Mouse (Mus musculus): ENCODE data around the gene Cacna1f.
A peak's percentile ranks its signal among the peaks of the same experiment; 100 is the strongest.

The Cacna1f gene

DNA sequence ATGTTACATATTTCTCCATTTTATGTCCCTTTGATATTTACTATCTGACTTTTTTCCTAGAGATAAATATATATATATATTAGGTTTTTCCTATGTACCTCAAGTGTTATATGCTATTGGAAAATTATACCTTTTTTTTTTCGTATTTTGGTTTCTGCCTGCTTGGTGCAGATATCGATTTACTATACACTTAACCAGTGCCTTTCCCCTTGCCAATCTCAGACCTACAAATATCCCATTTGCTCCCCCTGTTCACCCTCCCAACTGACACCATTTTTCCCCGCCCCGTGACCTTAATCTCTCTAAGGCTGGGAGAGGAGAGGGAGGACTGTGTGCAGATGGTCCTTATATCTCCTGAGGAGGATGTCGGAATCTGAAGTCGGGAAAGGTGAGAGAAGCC lies at the start of gene Cacna1f:
Cacna1f (plus strand) TSS at position 301 of the 400 bp plus-strand sequence.
- DNase-seq (ENCODE audit: low read depth, low spot score), result no peak

DNA sequence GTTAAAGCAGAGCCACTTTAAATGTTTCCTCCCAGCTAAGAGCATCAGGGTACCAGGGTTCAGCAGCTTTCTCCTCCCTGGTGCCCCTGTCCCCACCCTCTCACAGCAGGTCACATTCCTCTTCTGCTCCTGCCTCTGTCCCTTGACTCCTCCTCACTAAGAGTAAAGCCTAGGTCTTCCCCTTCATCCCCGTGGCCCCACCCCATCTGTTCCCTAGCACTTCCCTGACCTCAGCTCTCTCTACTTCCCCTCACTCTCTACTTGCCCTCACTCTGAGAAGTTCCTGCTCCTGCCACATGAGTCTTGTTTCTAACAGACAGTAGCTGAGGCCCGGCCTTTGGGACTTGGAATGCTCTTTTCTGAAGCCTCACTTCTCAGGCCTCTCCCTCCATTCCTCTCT lies 43.8 kb upstream of the Cacna1f start:
- DNase-seq (ENCODE audit: low read depth, low spot score), result peak; percentile 34

DNA sequence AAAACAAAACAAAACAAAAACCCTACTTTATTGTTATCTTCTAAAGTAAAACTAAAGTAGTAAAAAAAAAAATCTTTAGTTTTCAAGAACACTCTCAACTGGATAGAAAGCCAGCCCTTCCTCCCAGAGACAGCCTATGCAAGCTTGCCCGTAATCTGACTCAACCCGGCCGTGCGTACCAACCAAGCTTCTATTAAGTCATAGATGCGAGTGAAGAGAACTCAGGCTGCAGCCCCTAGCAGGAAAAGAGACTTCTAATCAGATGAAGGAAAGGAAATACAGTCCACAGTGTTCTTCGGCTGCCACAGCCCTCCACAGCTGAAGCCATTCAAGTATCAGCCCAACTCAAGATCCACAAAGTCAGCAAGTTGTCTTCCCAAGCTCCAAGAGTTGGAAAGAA lies 40.5 kb upstream of the Cacna1f start:
- no peak for DNase-seq (ENCODE audit: low read depth, low spot score)

DNA sequence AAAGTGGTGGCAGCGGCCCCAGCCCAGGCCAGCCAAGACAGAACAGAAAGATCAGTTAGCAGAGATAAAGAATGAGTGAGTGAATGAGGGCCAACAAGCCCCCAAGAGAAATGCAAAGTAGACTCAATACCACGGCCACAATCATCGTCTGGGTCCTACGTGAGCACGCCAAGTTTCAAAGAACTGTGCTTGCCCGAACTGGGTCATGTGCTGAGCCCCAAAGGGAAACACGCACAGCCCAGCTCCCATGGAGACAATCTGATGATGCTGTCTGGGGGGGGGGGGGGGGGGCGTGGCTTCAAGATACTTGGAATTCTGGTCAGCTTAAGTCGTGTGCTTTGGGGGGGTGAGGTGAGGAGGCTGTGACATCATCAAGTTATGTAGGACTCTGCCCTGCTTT lies 39.4 kb upstream of the Cacna1f start:
- no peak for DNase-seq (ENCODE audit: low read depth, low spot score)

DNA sequence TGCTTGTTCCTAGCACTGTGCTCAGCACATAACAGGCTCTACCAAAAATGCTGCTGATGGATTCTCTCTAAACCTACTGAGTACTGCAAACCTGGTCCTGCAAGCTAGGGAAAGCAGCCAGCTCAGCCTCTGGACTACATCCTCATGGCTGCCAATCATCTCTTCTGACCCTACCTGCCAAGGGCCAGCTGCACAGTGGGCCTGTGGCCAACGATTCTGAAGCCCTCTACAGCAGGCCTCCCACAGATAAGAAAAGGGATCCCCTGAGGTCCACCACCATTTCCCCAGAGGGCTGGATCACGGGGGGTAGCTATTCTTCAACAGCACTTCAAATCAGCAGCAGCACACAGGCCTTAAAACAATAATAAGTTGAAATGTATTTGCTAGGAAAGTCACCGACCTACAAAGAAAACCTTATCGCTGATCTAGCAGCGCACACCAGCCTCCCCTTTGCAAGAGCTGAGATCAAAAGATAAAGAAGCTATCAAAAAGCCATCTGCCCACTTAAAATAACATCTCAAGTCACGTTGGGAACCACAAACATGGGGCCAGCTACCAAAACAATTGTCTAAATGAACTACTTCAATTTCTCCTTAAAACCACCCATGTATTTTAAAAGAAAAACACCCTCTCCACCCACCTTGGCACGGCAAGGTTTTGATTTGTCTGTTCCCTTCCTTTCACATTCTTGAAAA lies 36.3 kb upstream of the Cacna1f start:
- DNase-seq (ENCODE audit: low read depth, low spot score), result no peak

DNA sequence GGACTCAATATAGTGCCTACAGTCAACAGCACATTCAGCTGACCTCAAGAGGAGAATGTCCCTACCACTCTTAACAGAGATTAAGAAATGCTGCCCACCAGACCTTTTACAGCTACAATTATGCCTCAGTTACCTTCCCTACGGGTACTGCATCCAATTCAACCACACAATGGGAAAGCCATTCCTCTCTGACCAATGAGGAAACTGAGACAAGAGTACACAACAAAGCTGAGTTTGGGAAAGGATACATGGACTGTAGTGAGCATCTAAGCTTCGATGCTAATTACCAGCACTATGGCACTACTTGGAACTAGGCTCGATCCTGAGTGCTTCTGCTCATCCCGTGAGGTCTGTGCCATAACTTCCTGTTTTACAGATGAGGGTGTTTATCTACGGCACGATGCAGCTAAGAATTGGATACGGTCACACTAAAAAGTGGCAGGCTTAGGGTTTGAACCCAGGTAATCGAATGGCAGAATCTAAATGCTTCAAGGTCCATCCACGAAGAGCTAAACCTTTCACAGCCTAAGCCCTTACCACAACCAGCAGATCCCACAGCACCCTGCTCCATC lies 35.2 kb upstream of the Cacna1f start:
- no peak for DNase-seq (ENCODE audit: low read depth, low spot score)

DNA sequence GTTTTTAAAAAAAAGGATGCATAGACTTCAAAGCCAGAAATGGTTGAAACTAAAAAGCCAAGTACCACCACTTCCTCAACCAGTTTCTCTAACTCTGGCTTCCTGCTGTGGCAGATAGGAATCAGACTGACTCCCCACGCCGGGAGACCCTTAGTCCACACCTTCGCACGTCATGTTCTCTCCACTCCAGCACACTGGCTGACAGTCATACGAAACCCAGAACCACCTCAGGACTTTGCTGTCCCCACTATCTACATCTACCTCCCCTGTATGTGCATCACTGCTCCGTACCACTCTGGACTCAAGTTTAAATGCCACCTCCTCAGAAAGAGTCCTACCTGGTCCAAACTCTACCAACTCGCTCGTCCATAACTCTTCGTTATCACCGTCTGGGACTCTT lies 34.4 kb upstream of the Cacna1f start:
- DNase-seq (ENCODE audit: low read depth, low spot score), result no peak

DNA sequence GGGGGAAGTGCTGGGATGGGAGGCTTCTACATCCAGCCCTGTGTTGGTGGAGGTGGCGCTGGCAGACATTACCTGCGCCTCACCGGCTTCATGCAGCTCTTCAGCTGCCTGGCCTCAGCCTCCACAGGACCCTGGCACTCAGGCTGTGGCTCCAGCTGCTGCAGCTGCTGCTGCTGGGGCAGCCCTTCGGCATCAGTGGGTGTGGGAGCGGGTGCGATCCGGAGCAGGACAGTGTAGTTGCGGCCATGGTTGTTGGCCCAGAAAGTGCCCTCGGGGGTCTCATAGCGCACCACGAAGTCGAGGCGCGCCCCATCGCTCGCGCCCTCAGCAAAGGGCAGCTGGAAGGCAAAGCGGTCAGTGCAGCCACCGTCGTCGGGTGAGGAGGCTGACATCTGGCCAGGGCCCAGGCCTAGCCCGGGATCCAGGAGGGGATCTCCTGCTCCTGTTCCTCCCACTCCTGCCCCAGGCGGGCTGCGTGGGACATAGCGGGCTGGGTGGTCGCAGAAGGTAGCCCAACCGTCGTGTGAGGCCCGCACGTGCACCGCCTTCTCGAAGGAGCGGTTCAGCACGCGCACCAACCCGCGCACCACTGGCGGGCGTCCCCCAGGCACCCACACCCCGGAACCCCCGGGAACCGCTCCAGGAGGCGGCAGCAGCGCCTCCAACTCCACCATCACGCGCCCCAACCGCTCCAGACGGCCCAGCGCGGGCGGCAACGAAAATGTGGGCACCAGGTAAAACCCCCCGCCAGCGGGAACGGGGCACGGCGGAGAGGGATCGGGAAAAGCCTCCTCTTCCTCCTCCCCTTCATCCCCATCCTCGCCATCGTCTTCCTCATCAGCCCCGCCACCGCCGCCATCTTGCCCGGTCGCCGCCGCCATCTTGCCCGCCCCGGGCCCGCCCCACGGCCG lies 33.5 kb upstream of the Cacna1f start, which contains the start of gene Foxp3:
Foxp3 (plus strand) TSS at position 469 of the 911 bp plus-strand sequence.
- peak; percentile 32 for DNase-seq (ENCODE audit: low read depth, low spot score)

DNA sequence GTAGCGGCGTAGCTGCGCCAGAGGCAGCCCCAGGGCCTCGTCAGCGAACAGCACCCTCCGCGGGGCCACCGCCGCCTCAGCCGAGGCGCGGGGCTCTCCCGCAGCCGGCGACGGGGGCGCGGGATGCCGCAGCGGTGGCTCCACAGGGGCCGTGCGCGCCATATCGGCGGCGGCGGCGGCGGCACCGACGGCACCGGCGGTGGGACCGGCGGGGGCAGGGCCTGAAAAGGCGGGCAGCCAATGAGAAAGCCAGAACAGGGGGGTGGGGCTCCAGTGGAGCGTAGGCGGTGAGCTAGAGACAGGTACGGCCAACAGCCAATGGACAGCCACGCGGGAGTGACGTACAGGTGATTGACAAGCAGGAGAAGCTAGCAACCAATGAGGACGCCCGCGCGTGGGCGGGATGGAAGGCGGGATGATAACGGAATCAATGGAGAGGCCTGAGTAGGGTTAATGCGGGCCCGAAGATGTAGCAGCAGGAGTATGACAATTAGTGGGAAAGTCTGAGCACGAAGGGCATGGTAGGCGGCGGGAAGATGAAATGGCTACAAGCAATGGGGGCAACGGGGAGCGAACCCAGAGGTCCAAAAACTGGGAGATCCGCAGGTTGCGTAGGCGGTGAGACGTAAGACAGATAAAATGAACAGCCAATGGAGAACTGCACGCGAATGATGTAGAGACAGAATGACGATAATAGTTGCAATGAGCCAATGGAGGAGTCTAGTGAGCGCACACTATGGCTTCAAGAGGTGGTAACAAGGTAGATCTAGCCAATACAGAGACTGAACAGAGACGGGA lies 32.6 kb upstream of the Cacna1f start, which contains the start of gene Ppp1r3f:
Ppp1r3f (minus strand) TSS at position 197 of the 798 bp plus-strand sequence.
- peak; percentile 96 for DNase-seq (ENCODE audit: low read depth, low spot score)

DNA sequence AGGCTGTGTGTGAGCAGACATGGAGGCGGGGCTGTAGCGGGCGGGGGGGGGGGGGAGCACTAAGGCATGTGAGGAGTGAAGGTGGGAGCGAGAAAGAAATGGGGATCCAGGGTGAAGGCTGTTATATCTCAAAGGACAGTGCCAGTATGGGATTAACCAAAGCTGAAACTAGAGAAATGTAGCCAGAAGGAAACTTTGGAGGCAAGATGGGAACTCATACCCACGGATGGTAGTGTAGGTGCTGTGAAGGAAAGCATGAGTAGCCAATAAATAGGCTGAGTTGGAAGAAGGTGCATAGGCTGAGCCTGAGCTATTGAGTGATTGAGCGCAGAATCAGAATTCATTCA lies 32.0 kb upstream of the Cacna1f start:
- DNase-seq (ENCODE audit: low read depth, low spot score), result no peak

DNA sequence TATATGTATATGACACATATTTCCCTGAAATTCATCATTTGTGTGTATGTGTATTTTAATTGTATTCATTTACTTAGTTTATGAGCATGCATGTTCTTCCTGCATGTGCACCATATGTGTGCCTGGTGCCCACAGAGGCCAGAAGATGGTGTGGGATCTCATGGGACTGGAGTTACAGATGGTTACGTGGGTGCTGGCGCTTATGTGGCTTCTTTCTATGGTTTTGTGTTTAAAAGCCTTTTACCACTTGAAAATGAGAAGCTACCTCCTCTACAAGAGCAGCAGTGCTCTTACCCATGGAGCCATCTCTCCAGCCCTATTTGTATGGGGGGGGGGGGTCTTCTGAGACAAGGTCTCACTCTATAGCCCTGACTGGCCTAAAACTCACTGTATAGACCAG lies 25.7 kb upstream of the Cacna1f start:
- DNase-seq (ENCODE audit: low read depth, low spot score), result no peak

DNA sequence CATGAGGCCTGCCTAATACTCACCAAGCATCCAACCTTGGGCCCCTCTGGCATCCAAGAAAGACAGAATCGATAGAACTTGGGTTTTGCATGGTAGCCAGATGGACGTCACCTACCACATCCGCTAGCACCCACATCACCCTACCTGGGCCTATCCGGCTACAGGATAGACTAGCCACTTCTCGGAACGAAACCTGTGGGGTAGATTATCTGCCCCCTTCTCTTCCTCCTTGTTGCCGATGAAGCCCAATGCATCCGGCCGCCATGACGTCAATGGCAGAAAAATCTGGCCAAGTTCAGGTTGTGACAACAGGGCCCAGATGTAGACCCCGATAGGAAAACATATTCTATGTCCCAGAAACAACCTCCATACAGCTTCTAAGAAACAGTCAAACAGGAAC lies 23.0 kb upstream of the Cacna1f start:
- DNase-seq (ENCODE audit: low read depth, low spot score), result no peak

DNA sequence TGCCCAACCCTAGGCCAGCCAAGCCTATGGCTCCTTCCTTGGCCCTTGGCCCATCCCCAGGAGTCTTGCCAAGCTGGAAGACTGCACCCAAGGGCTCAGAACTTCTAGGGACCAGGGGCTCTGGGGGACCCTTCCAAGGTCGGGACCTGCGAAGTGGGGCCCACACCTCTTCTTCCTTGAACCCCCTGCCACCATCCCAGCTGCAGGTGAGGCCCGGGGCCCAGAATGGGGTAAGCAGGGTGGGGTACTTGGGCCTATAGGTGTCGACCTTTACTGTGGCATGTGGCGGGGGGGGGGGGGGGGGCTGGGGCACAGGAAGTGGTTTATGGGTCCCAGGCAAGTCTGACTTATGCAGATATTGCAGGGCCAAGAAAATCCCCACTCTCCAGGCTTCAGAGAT lies 20.5 kb upstream of the Cacna1f start:
- DNase-seq (ENCODE audit: low read depth, low spot score), result no peak

DNA sequence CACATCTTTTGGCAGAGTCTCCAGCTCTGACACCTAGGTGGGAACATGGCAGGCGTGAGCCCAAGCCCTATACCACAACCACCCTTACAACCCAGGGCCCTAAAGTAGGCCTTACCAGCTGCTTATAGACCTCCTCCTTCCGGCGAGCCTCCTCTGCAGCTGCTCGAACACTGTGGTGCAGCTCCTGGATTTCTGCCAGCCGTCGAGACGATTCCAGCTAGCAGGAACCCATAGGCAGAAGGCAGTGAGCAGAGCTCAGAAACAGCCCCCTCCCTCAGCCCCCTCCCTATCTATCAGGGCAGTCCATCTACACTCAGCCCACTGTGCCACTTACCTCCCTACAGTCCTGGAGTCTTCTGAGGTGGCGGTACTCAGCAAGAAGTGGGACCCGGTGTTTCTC lies 11.5 kb upstream of the Cacna1f start:
- no peak for DNase-seq (ENCODE audit: low read depth, low spot score)

DNA sequence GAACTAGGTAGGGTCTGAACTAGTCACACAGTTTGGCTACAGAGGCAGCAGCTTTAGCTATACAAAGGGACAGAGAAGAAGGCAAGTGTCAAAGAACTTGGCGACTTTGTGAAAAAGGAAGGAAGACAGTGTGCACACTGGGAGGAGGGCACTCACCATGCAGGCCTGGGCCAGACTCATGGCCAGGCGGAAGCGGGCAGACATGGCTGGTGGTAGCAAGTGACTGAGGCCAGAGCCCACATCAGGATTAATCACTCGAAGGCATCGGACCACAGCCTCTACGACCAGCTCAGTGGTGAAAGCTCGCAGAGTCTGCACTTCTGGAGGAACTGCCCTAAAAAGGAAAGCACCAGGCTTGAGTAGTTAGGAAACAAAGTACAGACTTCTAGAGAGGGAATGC lies 2.9 kb upstream of the Cacna1f start:
- DNase-seq (ENCODE audit: low read depth, low spot score), result no peak

DNA sequence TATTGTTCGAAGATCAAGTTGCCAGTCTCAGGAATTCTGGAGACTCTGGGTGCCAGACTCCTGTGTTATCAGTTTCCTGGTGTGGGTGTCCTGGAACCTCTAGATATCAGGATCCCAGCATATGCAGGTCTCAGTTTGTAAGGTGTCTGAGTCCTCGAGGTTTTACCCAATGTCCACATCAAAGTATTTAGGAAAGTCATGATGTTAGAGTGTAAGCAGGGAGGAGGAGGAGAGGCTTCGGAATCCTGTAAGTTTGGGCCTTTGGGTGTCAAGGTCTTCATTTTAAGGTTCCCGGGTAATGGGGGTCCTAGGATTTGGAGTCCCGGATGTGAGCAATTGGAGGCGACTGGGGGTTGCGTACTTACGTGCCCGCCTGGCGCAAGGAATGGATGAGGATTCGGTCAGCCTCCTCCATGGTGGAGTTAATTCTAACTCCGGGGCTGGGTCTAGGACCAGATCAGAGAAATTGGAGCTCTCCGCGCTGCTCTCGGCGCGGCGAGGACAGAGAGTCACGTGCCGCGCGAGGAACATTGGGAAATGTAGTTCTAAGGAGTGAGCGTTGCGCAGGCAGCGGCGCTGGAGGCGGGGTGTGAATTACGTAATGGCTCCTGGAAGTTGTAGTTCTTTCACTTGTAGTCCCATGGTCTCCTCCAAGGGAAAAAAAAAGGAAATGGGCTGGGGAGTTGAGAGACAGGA lies 1.9 kb upstream of the Cacna1f start, which contains the start of gene Ccdc22:
Ccdc22 (minus strand) TSS at position 639 of the 696 bp plus-strand sequence.
- peak; percentile 92 for DNase-seq (ENCODE audit: low read depth, low spot score)

DNA sequence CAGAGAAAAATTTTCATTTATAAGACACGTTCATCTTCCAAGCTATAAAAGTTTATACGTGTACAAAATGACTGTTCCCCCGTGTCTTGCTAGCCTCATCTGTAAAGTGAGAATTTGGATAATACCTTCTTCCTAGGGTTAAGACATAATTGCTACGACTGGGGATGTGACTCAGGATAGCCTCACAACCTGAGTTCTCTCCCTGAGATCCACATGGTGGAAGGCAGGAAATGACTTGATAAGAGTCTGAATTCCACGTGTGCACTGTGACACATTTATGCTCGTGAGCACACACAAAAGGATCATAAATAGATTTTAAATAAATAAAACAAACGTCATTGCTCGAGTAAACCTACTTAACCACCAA lies 1.3 kb upstream of the Cacna1f start:
- no peak for DNase-seq (ENCODE audit: low read depth, low spot score)

DNA sequence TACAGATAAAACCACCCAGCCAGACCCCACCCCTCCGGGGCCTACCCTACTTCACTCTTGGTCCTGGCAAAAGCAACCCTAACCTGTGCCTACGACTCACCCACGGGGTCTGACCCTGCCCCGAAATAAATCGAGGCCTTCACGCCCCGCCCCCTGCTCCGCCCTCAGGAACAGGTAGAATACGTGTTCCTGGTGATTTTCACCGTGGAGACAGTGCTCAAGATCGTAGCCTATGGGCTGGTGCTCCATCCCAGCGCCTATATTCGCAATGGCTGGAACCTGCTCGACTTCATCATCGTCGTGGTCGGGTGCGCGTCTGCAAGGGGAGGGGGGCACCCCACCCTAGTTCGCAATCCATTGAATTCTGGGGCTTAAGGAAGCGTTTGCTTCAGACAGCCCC lies 3.2 kb downstream of the Cacna1f start:
- no peak for DNase-seq (ENCODE audit: low read depth, low spot score)

DNA sequence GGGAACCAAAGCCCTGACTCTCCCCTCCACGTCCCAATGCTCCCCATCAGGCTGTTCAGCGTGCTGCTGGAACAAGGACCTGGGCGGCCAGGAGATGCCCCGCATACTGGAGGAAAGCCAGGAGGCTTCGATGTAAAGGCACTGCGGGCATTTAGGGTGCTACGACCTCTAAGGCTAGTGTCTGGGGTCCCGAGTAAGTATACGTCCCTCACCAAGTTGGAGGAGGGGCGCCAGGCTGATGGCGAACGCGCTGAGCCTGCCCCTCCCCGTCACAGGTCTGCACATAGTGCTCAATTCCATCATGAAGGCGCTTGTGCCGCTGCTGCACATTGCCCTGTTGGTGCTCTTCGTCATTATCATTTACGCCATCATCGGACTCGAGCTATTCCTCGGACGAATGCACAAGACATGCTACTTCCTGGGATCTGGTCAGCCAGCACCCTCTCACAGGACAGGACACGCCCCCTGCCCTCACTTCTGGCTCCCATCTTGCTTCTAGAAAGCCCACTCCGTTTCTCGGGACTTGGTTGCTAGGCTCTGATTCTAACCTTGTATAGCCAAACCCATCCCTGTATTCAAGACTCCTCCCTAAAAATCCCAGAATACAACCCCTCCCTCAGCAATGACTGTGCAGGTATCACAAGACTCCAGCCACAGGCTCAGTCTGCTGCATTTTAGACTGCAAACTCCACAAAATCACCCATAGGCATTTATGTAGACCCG lies 3.8 kb downstream of the Cacna1f start:
- DNase-seq (ENCODE audit: low read depth, low spot score), result peak; percentile 20

DNA sequence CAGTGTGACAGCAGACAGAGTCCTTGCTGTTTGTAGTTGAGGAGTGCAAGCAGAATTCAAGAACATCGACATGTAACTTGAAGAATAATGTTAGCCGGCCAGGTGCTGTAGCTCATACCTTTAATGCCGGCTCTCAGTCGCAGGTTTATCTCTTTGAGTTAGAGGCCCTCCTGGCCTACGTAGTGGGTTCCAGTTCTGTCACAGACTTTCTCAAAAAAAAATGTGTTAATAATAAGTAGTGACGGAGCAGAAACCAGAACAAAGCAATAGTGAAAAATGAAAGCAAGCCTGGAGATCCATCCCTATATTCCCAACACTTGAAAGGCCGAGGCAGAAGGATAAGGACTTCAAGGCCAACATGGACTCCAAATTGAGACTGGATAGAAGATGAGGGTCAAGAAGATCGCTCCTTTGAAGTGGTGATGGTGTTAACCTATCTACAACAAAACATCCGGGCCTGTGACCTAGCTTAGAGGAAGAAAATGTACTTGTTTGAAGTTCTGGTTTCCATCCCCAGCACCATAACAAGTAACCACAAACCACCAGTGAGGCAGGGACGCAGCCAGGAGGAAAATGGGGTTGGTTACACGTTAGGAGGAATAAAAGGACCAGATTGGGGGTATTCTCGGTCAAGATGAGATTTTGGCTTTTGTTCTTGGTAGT lies 11.1 kb downstream of the Cacna1f start:
- DNase-seq (ENCODE audit: low read depth, low spot score), result no peak

Data from ZHBTc4 (cell line).